ENCODE assay signal across 9 mouse cellular contexts in genomic region chr2:164403396-164404081, GRCm38 (mm10). TPM values are rescaled to one million over a fixed set of nuclear protein-coding genes. Genes with fewer than 3 reads are reported as not detected.
DNase-seq lines count a peak whose midpoint lies in the region; ATAC-seq lines count a peak whose summit lies in the region.
"Had no signal": no experiment of that assay in that cellular context is flagged by ENCODE, and none has a peak within 500 bp of the region (broad histone marks: within the 10 kb centered on the region; RNA-seq: fewer than 3 reads in every experiment).

No protein-coding gene starts in this region.

- intact Hi-C loops in left cerebral cortex, postnatal 14 days (cut with DNase I), result no loop called here
- intact Hi-C loops in left cerebral cortex, postnatal 36 days (cut with DNase I), result loop anchor here (2.0 kb wide), 1 partner anchor 15 kb away; the partner anchor contains the start of gene Slpi

- no peak overlapping the region for H3K4me3 ChIP-seq in forebrain, embryonic 12.5 days (replicated peaks)
- no peak overlapping the region for H3K4me3 ChIP-seq in forebrain, embryonic 15.5 days
- peak overlapping the region; percentile 47 for H3K4me3 ChIP-seq in intestine, embryonic 16.5 days (ENCODE audit: low read length)

- ATAC-seq in forebrain, embryonic 12.5 days (ENCODE audit: low FRiP score), result no peak
- no peak for ATAC-seq in forebrain, embryonic 15.5 days (replicated peaks)
- ATAC-seq in intestine, embryonic 16.5 days, result peak; percentile 26

- H3K4me2 ChIP-seq in forebrain, embryonic 12.5 days, result 0 out of 2 replicates have a peak overlapping the region, but pooled peaks have one; percentile 17
- no peak overlapping the region for H3K4me2 ChIP-seq in forebrain, embryonic 15.5 days (replicated peaks)
- peak overlapping the region; percentile 75; the same call in 1 of the 2 replicates for H3K4me2 ChIP-seq in intestine, embryonic 16.5 days (ENCODE audit: low read depth, low read length)

- peaks cover 98% of the 10 kb centered on the region for H3K27me3 ChIP-seq in forebrain, embryonic 12.5 days
- H3K27me3 ChIP-seq in forebrain, embryonic 15.5 days, result peaks cover 93% of the 10 kb centered on the region
- peaks cover 50% of the 10 kb centered on the region for H3K27me3 ChIP-seq in intestine, embryonic 16.5 days (replicated peaks; ENCODE audit: control insufficient read depth, insufficient read depth, low read length)

- peak; percentile 41 to 50 for DNase-seq in left cerebral cortex, postnatal 14 days (ENCODE audit: low spot score in 2 of 2)
- no peak for DNase-seq in left cerebral cortex, postnatal 36 days (ENCODE audit: low spot score in 2 of 2)
- peak; percentile 78 for DNase-seq in lung, postnatal 36 days
- no peak for DNase-seq in c-Kit-positive CD71-positive TER-119-positive erythroid progenitor cells, embryonic 14.5 days (ENCODE audit: low spot score)
- DNase-seq in adipocyte (ENCODE audit: low spot score), result no peak

- no peak overlapping the region for H3K27ac ChIP-seq in forebrain, embryonic 12.5 days
- no peak overlapping the region for H3K27ac ChIP-seq in forebrain, embryonic 15.5 days (replicated peaks)
- no peak overlapping the region for H3K27ac ChIP-seq in intestine, embryonic 16.5 days (ENCODE audit: low read length)
- H3K27ac ChIP-seq: midbrain, embryonic 13.5 days had no signal

- peaks cover 16% of the 10 kb centered on the region for H3K4me1 ChIP-seq in forebrain, embryonic 12.5 days
- peaks cover 18% of the 10 kb centered on the region for H3K4me1 ChIP-seq in forebrain, embryonic 15.5 days
- peaks cover 30% of the 10 kb centered on the region for H3K4me1 ChIP-seq in intestine, embryonic 16.5 days (ENCODE audit: control insufficient read depth, insufficient read depth, low read length)

- no peak overlapping the region for H3K9ac ChIP-seq in forebrain, embryonic 12.5 days
- no peak overlapping the region for H3K9ac ChIP-seq in forebrain, embryonic 15.5 days (replicated peaks)
- no peak overlapping the region for H3K9ac ChIP-seq in intestine, embryonic 16.5 days (ENCODE audit: low read depth, low read length)

- H3K36me3 ChIP-seq in forebrain, embryonic 12.5 days (replicated peaks), result no peaks in the 10 kb centered on the region
- H3K36me3 ChIP-seq in forebrain, embryonic 15.5 days, result no peaks in the 10 kb centered on the region
- H3K36me3 ChIP-seq in intestine, embryonic 16.5 days (ENCODE audit: control insufficient read depth, insufficient read depth, low read length), result no peaks in the 10 kb centered on the region
- H3K36me3 ChIP-seq: midbrain, embryonic 13.5 days had no signal

- H3K9me3 ChIP-seq in forebrain, embryonic 12.5 days, result no peaks in the 10 kb centered on the region
- H3K9me3 ChIP-seq in forebrain, embryonic 15.5 days, result no peaks in the 10 kb centered on the region
- H3K9me3 ChIP-seq in intestine, embryonic 16.5 days (ENCODE audit: control insufficient read depth, low read length), result no peaks in the 10 kb centered on the region
- H3K9me3 ChIP-seq: midbrain, embryonic 13.5 days had no signal

- 8% methylated on average over 14 of the region's 14 CpGs for WGBS in forebrain, embryonic 12.5 days
- 11% methylated on average over 14 of the region's 14 CpGs for WGBS in forebrain, embryonic 15.5 days
- WGBS in intestine, embryonic 16.5 days, result 29% methylated on average over 14 of the region's 14 CpGs

RNA-seq across cellular contexts. Expression of gene Rbpjl, which starts 0.6 kb away (rescaled TPM):
- polyA plus RNA-seq in forebrain, embryonic 12.5 days (2016; fragmentation: Nextera tagmentation; extraction: Ambion mirVana), result 0.08 and 0.09 TPM in 2 replicates
- 0.05 TPM in 1 of 2 replicates, not detected in the other for polyA plus RNA-seq in forebrain, embryonic 15.5 days (2015; fragmentation: Nextera tagmentation; extraction: Ambion mirVana)
- total RNA-seq in left cerebral cortex, postnatal 14 days (2021), result under 1 TPM; 0.32 to 0.42 TPM
- under 1 TPM; 0.30 to 0.34 TPM for total RNA-seq in left cerebral cortex, postnatal 36 days (2021)
- polyA plus RNA-seq in intestine, embryonic 16.5 days (2015; fragmentation: Nextera tagmentation; extraction: Ambion mirVana), result 25.1 and 25.4 TPM in 2 replicates
- polyA plus RNA-seq: midbrain, embryonic 13.5 days had no signal

RNA-seq across cellular contexts. Expression of gene Matn4, which starts 1.4 kb away (rescaled TPM):
- polyA plus RNA-seq in forebrain, embryonic 12.5 days (2016; fragmentation: Nextera tagmentation; extraction: Ambion mirVana), result 3.3 and 4.0 TPM in 2 replicates
- 0.94 and 1.1 TPM in 2 replicates for polyA plus RNA-seq in forebrain, embryonic 15.5 days (2015; fragmentation: Nextera tagmentation; extraction: Ambion mirVana)
- 10 to 100 TPM; 13.4 to 15.0 TPM for total RNA-seq in left cerebral cortex, postnatal 14 days (2021)
- 10 to 100 TPM; 11.4 to 13.0 TPM for total RNA-seq in left cerebral cortex, postnatal 36 days (2021)
- polyA plus RNA-seq in intestine, embryonic 16.5 days (2015; fragmentation: Nextera tagmentation; extraction: Ambion mirVana), result 8.3 and 9.0 TPM in 2 replicates

RNA-seq across cellular contexts. Expression of gene Slpi, which starts 14.6 kb away (rescaled TPM):
- polyA plus RNA-seq in forebrain, embryonic 12.5 days (2016; fragmentation: Nextera tagmentation; extraction: Ambion mirVana), result 0.41 TPM in 1 of 2 replicates, not detected in the other
- 0.29 TPM in 1 of 2 replicates, not detected in the other for polyA plus RNA-seq in forebrain, embryonic 15.5 days (2015; fragmentation: Nextera tagmentation; extraction: Ambion mirVana)
- not detected for total RNA-seq in left cerebral cortex, postnatal 14 days (2021)
- total RNA-seq in left cerebral cortex, postnatal 36 days (2021), result 1 to 10 TPM; 1.0 to 1.5 TPM
- polyA plus RNA-seq in intestine, embryonic 16.5 days (2015; fragmentation: Nextera tagmentation; extraction: Ambion mirVana), result 2.3 and 2.7 TPM in 2 replicates

RNA-seq across cellular contexts. Expression of gene Sdc4, which starts 40.1 kb away (rescaled TPM):
- 12.1 and 12.6 TPM in 2 replicates for polyA plus RNA-seq in forebrain, embryonic 12.5 days (2016; fragmentation: Nextera tagmentation; extraction: Ambion mirVana)
- 6.1 and 6.4 TPM in 2 replicates for polyA plus RNA-seq in forebrain, embryonic 15.5 days (2015; fragmentation: Nextera tagmentation; extraction: Ambion mirVana)
- total RNA-seq in left cerebral cortex, postnatal 14 days (2021), result 10 to 100 TPM; 60.0 to 79.0 TPM
- total RNA-seq in left cerebral cortex, postnatal 36 days (2021), result 10 to 100 TPM; 98.5 TPM
- polyA plus RNA-seq in intestine, embryonic 16.5 days (2015; fragmentation: Nextera tagmentation; extraction: Ambion mirVana), result 130 and 138 TPM in 2 replicates

RNA-seq across cellular contexts. Expression of gene Sys1, which starts 53.2 kb away (rescaled TPM):
- polyA plus RNA-seq in forebrain, embryonic 12.5 days (2016; fragmentation: Nextera tagmentation; extraction: Ambion mirVana), result 60.5 and 67.4 TPM in 2 replicates
- polyA plus RNA-seq in forebrain, embryonic 15.5 days (2015; fragmentation: Nextera tagmentation; extraction: Ambion mirVana), result 76.6 and 82.2 TPM in 2 replicates
- 10 to 100 TPM; 38.0 to 44.4 TPM for total RNA-seq in left cerebral cortex, postnatal 14 days (2021)
- total RNA-seq in left cerebral cortex, postnatal 36 days (2021), result 10 to 100 TPM; 34.7 to 40.4 TPM
- 54.0 and 56.4 TPM in 2 replicates for polyA plus RNA-seq in intestine, embryonic 16.5 days (2015; fragmentation: Nextera tagmentation; extraction: Ambion mirVana)

Comparison
In these comparisons a context has a peak if more than half of its experiments do, and no peak if none do; other contexts are left out.
1. DNase-seq: peak in left cerebral cortex, postnatal 14 days (2 of 2) and lung, postnatal 36 days (single experiment); none in left cerebral cortex, postnatal 36 days (0 of 2), c-Kit-positive CD71-positive TER-119-positive erythroid progenitor cells, embryonic 14.5 days (single experiment) and adipocyte (single experiment).
2. RNA of gene Rbpjl, which starts 0.6 kb away (polyA plus RNA-seq): 25.1 to 25.4 TPM in intestine, embryonic 16.5 days; 0.08 to 0.09 TPM in forebrain, embryonic 12.5 days and 0.05 TPM in forebrain, embryonic 15.5 days; every median in the first group is over 10 times any median in the second.